Comparison of ENCODE assay signal across 15 mouse cellular contexts in genomic region chr12:117351900-117352299, GRCm38 (mm10).
DNase-seq lines count a peak whose midpoint lies in the region; ATAC-seq lines count a peak whose summit lies in the region.
"Had no signal": no experiment of that assay in that cellular context is flagged by ENCODE, and none has a peak within 500 bp of the region (broad histone marks: within the 10 kb centered on the region; RNA-seq: fewer than 3 reads in every experiment).

No protein-coding gene starts in this region.

- no peak for ATAC-seq in midbrain, embryonic 15.5 days (replicated peaks)
- ATAC-seq in monocyte, adult 5-6 weeks (replicated peaks; ENCODE audit: insufficient number of reproducible peaks, low FRiP score, low TSS enrichment, poor library complexity, severe bottlenecking) = no peak
- ATAC-seq: intestine, postnatal 0 days had no signal

- no peak overlapping the region for H3K4me2 ChIP-seq in midbrain, embryonic 15.5 days
- H3K4me2 ChIP-seq: hindbrain, embryonic 13.5 days; lung, embryonic 14.5 days had no signal

- no peaks in the 10 kb centered on the region for H3K9me3 ChIP-seq in heart, embryonic 10.5 days
- H3K9me3 ChIP-seq in midbrain, embryonic 10.5 days (replicated peaks) = no peaks in the 10 kb centered on the region
- H3K9me3 ChIP-seq in midbrain, embryonic 15.5 days = no peaks in the 10 kb centered on the region
- H3K9me3 ChIP-seq: hindbrain, embryonic 13.5 days had no signal

- 16% methylated on average over 5 of the region's 5 CpGs for WGBS in heart, embryonic 10.5 days
- WGBS in midbrain, embryonic 10.5 days = under 1% methylated on average over 5 of the region's 5 CpGs
- WGBS in midbrain, embryonic 15.5 days = 9% methylated on average over 5 of the region's 5 CpGs

- H3K4me1 ChIP-seq in heart, embryonic 10.5 days = peaks cover 9% of the 10 kb centered on the region
- H3K4me1 ChIP-seq in midbrain, embryonic 10.5 days = peaks cover 80% of the 10 kb centered on the region
- H3K4me1 ChIP-seq in midbrain, embryonic 15.5 days = peaks cover 4% of the 10 kb centered on the region

- no peaks in the 10 kb centered on the region for H3K27me3 ChIP-seq in heart, embryonic 10.5 days (ENCODE audit: insufficient read depth, poor library complexity, severe bottlenecking)
- H3K27me3 ChIP-seq in midbrain, embryonic 10.5 days (ENCODE audit: low read depth, poor library complexity, severe bottlenecking) = no peaks in the 10 kb centered on the region
- no peaks in the 10 kb centered on the region for H3K27me3 ChIP-seq in midbrain, embryonic 15.5 days (replicated peaks)
- H3K27me3 ChIP-seq: hindbrain, embryonic 13.5 days had no signal

- no peak overlapping the region for H3K9ac ChIP-seq in midbrain, embryonic 15.5 days
- H3K9ac ChIP-seq: hindbrain, embryonic 13.5 days; lung, embryonic 14.5 days had no signal

- no peak overlapping the region for H3K27ac ChIP-seq in heart, embryonic 10.5 days
- peak overlapping the region; percentile 96 for H3K27ac ChIP-seq in midbrain, embryonic 10.5 days (replicated peaks)
- H3K27ac ChIP-seq in midbrain, embryonic 15.5 days = no peak overlapping the region
- H3K27ac ChIP-seq: hindbrain, embryonic 13.5 days; macrophage had no signal

- no peaks in the 10 kb centered on the region for H3K36me3 ChIP-seq in heart, embryonic 10.5 days
- no peaks in the 10 kb centered on the region for H3K36me3 ChIP-seq in midbrain, embryonic 10.5 days
- no peaks in the 10 kb centered on the region for H3K36me3 ChIP-seq in midbrain, embryonic 15.5 days (replicated peaks)
- H3K36me3 ChIP-seq: hindbrain, embryonic 13.5 days had no signal

- DNase-seq in heart, embryonic 10.5 days (ENCODE audit: low spot score) = peak; percentile 71
- no peak for DNase-seq in heart, adult 18-20 months
- peak; percentile 85 for DNase-seq in midbrain, embryonic 10.5 days (ENCODE audit: low spot score)
- peak; percentile 82 for DNase-seq in embryo, embryonic 9.5 days (ENCODE audit: extremely low spot score)
- peak; percentile 65 for DNase-seq in retina, embryonic 14.5 days (ENCODE audit: low spot score)
- no peak for DNase-seq in thymus, postnatal 25 days
- DNase-seq: adrenal gland, adult 2 months; cerebellum, adult 9-10 months; lung, embryonic 14.5 days; right cerebral cortex, postnatal 14 days had no signal

- no peak overlapping the region for H3K4me3 ChIP-seq in heart, embryonic 10.5 days
- no peak overlapping the region for H3K4me3 ChIP-seq in midbrain, embryonic 10.5 days
- no peak overlapping the region for H3K4me3 ChIP-seq in midbrain, embryonic 15.5 days
- H3K4me3 ChIP-seq: hindbrain, embryonic 13.5 days had no signal

Comparison
In these comparisons a context has a peak if more than half of its experiments do, and no peak if none do; other contexts are left out.
1. DNase-seq: peak in heart, embryonic 10.5 days (single experiment), midbrain, embryonic 10.5 days (single experiment), embryo, embryonic 9.5 days (single experiment) and retina, embryonic 14.5 days (single experiment); none in heart, adult 18-20 months (0 of 2) and thymus, postnatal 25 days (single experiment).